Mouse (Mus musculus) kidney, adult 8-10 months (tissue): Measurements from ENCODE around the gene Sertad2.

Experiments
- DNase-seq, 2 experiments: peaks; one replicate each; pipeline ENCODE4 v3.0.0; 2022

The Sertad2 gene

DNA sequence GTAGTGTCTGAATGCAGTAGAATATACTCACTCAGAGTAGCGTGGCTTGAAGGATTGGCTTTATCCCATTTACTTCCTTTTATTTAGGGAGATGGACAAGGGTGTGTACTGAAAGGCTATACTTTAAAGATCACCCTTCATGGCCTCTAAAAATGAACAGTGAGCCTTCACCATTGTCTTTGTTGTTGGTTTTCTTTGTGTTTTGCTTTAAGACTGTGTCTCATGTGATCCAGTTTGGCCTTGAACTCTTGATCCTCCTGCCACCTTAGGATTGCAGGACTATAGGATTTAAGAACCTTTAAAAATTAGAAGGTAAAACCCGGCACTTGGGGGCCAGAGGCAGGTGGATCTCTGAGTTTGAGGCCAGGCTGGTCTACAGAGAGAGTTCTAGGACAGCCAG, 6.4 kb downstream of the Sertad2 start:
- DNase-seq = no peak

GRCm38 (mm10) chr11:20550196-20550595, 7.1 kb downstream of the Sertad2 start:
- peak in 1 of 2 experiments; percentile 23 for DNase-seq

- DNase-seq = no peak
Observed at GRCm38 (mm10) chr11:20552059-20552458, 9.0 kb downstream of the Sertad2 start.

- no peak for DNase-seq
Observed at GRCm38 (mm10) chr11:20552758-20553673, 10.0 kb downstream of the Sertad2 start.

GRCm38 (mm10) chr11:20555651-20556050, 12.6 kb downstream of the Sertad2 start:
- DNase-seq = no peak

DNA sequence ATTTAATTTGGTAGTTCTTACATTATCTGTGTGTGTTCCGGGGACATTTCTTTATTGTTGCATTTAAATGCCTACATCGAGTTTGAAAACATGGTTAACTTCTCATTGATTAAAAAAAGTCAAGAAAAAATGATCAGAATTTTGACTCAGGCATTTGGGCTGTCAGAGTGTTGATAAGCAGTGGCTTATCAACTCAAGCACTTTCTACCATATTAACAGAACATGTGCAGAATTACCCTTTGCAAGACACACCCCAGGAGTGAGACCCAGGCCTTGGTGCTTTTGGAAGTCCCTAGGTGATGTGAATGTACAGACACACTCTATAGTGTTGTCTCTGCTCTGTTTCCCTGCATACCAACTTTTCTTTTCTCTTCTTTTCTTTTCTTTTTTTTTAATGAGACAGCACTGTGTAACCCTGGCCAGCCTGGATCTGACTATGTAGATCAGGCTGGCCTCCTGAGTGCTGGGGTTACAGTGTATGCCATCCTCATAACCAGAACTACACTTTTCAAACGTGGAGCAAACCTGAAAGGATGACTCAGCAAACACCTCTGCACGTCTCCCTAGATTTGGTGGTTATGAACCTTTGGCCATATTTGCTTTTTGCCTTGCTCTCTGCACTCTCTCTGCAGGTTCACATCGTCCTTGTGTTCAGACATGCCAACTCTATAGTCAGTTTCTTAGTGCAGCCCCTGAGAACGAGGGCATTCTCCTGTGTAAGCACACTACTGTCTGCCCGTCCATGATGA, 13.3 kb downstream of the Sertad2 start:
- no peak for DNase-seq

- DNase-seq = no peak
Observed at GRCm38 (mm10) chr11:20559236-20559950, 16.3 kb downstream of the Sertad2 start.

- no peak for DNase-seq
Observed at GRCm38 (mm10) chr11:20559951-20560642, 17.0 kb downstream of the Sertad2 start.

GRCm38 (mm10) chr11:20561323-20562002, 18.4 kb downstream of the Sertad2 start:
- peak in 1 of 2 experiments; percentile 28 for DNase-seq

GRCm38 (mm10) chr11:20565057-20565456, 22.0 kb downstream of the Sertad2 start:
- DNase-seq = no peak

- DNase-seq = no peak
Observed at GRCm38 (mm10) chr11:20571702-20572413, 28.8 kb downstream of the Sertad2 start.

- DNase-seq = no peak
Observed at GRCm38 (mm10) chr11:20576046-20576635, 33.1 kb downstream of the Sertad2 start.

- no peak for DNase-seq
Observed at GRCm38 (mm10) chr11:20582758-20583157, 39.7 kb downstream of the Sertad2 start.

- no peak for DNase-seq
Observed at GRCm38 (mm10) chr11:20585297-20585696, 42.2 kb downstream of the Sertad2 start.

- no peak for DNase-seq
Observed at GRCm38 (mm10) chr11:20586180-20586579, 43.1 kb downstream of the Sertad2 start.

DNA sequence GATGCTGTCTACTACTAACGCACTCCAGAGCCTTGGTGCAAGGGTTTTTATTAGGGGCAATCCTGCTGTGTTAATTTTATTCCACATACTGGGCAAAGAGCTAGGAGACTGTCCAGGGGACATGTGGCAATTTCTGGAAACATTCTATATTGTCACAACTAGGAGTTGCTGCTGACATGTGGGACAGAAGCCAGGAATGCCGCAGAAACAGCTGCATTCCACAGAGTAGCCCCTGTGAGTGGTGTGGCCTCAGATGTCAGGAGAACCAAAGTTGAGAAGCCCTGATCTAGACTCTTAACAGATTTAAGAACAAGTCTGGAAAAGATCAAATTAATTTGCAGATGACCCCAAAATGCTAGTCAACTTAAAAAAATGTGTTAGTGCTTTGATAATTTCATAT, 46.3 kb downstream of the Sertad2 start:
- DNase-seq = no peak

GRCm38 (mm10) chr11:20592010-20592409, 49.0 kb downstream of the Sertad2 start:
- peak in 1 of 2 experiments; percentile 25 for DNase-seq

GRCm38 (mm10) chr11:20594229-20595201, 51.5 kb downstream of the Sertad2 start:
- DNase-seq = peak; percentile 11 to 25

DNA sequence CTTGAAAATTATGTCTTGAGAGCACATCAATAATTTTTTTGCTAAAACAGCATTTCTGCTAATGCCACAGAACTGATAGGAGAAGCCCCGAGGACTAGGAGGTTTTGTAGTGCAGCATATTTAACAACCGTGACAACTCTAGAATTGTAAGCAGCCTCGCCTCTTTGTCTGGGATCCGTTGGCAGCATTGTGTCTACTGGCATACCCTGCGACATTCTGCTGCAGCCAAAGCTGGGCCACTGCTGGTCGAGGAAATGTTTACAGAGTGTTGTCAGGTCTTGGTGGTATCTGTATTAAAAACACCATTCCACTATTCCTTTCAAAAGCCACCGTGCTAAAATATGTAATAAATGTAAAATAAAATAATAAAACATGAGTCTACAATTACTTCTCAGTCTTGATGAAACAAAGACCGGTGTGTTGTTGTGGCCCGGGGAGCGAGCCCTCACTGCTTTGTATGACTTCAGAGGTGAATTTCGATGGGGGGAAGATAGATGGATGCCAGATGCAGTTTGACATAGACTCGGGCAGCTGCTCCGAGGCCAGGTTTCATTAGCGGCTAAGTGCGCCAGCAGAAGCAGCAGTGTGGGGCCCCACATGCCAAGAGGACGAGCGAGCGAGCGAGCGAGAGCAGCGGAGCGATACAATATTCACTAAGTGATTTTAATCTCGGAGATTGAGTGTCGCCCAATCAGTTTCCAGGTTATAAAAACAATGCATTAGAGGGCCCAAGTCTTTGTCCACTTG, 60.2 kb downstream of the Sertad2 start:
- DNase-seq = no peak
